Mouse (Mus musculus): ENCODE measurements at regions not wholly inside any gene's neighbourhood (a gene's known extent, or its start where the extent isn't known, plus 50 kb on each side); places are given as distances from the start of the nearest gene placed in this dataset.

DNA sequence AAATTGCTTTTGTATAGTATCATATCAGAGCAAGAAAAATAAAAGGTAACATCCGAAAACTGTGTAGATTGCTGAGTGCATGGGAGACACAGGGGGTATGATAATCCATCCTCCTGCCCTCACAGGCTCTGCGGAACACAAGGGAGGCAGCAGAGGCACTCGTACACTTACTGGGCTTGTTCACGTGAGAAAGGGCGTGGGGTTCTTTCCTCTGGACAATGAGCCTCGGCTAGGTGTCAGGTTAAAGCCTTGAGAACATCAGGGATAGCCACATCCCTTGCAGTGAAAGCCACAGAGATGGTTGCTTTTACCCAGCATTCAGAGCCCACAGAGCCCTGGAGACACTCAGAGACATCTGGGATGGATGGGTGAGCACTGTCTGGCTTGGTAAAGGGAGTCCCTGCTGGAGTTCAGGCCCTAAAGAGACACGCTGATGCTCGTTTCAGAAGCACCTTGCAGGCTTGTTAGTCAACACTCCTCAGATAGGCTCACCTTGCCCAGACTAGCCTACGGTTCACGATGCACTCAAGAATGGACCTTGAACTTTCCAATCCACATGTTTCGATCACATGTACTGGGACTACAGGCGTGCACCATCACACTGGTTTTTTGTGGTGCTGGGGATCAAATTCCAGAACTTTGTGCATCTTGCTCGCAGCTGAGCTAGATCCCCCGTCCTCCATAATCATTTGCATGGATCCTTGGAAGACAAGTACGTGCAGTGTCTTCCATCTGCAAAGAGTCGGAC lies 83.5 kb upstream of the Spin1 start:
- DNase-seq (ENCODE audit: low spot score) = no peak

DNA sequence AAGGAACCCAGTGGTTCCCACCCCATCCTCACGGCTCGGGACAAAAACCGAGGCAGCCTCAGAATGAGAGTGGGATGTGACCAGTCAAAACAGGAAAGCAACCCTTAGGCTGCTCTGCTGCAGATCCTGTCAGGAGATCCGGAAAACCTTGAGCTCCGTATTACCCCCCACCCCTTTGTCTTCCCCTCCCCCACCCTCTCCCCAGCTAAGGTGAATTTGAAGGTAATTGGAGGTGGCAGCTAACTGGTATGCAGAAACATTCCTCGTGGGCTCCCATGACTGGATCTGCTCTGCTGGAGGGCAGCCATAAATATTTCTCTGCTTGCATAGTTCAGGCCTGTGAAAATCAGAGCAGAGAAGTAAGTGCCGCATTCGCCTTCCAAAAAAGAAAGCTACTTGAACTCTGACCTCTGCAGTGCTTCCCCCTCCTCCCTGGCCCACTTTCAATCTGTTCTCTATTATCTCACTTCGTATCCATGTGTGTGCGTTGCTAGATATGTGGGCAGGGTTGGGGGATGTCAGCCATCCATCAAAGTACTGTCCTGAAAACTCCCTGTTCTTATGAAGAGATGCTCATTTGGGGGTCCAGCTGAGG lies 82.9 kb upstream of the Spin1 start:
- no peak for DNase-seq (ENCODE audit: low spot score)

DNA sequence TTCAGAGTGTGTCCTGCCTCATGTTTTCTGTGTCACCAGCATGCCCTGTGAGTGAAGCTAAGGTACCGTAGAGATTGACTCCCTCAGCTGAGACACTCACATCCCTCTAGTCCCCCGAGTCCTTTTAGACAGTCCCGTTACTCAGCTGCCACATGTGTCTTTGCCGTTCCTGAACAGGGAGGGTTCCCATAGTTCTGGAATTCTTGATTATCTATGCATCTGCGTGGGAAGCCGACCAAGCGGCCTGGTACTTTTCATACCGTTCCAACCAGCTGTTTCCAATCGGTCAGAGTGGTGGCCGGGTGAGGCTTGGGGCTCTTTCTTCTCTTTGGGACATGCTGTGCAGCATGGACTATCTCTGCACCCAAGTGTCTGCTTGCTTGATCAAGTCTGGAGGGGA lies 82.3 kb upstream of the Spin1 start:
- no peak for DNase-seq (ENCODE audit: low spot score)

DNA sequence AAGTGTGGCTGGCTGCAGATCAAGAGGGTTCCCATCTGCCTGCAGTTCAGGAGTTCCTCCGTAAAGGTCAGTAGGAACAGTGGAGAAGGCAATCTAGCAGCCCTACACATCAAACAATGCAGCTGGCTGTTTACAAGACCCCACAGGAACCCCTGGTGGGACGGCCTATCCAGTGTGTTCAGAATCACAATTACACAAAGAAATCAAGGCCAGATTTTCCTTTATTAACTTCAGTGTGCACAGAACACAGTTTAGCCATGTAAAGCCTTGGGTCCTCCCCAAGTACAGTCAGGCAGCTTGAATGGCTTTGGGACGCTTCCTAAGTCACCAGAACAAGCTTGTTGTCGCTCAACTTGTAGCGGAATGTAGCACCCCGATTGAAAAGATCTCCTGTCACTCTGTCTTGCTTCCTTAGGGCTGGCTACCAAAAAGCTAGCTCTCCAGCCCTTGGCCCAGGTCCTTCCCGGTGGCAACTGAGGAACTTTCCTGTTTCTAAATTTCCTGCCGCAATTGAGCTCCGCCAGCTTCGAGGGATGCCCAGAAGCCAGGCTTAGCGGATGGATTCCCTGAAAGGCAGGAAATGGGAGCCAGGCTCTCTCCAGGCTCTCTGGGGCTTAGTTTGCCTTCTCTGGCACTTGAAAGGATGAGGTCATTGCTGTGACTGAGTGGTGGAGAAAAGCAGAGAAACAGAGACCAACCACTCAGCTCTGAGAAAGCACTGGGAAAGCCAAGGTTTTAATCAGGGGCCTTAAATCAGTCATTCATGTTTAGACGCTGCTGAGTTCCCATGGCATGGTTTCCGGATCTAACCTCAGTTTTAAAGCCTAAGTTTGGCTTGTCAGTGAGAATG lies 78.1 kb upstream of the Spin1 start:
- no peak for DNase-seq (ENCODE audit: low spot score)

DNA sequence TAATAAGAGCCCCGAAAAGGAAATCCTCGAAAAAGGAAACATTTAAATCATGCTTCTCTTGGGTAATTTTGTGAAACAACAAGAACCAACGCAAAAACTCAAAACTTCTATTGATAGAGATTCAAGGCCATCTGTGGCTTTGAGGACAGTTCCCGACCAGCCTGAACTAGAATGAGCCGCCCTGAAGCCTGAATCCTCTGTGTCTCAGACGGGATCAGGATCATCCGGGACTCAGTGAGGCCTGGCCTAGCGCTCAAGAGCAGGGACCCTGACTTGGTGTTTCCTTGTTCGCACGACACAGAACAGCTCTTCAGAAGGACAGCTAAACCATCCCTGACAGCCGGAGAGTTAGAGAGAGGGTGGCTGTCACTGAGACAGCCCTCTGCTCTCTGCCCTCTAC lies 77.4 kb upstream of the Spin1 start:
- DNase-seq (ENCODE audit: low spot score) = no peak

DNA sequence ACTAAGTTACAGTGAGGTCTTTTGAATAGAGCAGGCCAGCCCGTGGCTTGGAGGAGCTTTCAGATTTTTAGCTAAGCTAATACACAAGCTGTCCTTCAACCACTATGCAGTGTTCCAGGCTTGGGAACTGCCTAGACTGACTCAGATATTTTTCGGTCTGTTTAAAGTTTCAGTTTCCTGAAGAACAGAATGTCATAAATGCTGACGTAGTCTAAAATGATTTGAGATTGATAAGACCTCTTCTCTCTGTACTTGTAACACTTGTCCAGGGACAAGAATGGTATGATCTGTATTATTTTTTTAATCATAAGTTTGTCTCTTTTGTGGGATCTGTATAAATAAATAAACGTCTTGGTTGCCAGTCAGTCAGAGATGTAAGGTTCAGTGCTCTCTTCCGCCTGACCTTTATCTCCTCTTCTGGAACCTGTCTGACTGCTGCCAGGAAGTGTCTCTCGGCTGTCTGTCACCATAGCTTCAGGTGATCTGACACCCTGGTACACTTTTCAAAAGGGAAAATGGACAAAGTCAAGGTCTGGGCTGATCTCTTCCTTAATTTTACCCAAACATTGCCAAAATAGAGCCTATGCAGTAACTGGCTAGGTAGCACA lies 74.3 kb upstream of the Spin1 start:
- DNase-seq (ENCODE audit: low spot score) = no peak

DNA sequence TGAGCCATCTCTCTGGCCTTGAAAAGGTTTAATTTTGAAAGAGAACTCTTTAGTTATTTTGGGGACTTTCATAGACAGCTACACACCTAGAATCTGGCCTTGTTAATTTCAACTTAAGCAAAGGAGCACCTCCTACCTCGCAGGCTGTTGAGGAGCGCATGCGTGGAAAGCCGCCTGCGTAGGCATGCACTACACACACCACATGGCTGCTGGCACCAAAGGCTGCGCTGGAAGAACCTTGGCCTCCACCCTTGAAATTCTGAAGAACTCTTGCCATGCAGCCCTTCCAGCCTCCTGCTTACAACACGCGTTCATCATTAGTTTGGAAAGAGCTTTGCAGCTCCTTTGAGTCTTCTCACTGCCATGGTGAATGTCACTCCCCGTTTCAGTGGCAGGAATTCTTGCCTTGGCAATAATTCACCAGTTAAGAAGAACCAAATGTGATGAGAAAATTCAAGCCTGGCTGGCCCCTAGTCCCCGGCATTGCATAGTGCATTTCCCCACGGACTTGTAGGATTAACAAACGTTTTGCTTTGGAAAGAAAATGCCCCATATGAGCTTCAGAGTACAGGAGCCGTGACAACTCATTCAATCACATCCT lies 62.7 kb upstream of the Spin1 start:
- no peak for DNase-seq (ENCODE audit: low spot score)

DNA sequence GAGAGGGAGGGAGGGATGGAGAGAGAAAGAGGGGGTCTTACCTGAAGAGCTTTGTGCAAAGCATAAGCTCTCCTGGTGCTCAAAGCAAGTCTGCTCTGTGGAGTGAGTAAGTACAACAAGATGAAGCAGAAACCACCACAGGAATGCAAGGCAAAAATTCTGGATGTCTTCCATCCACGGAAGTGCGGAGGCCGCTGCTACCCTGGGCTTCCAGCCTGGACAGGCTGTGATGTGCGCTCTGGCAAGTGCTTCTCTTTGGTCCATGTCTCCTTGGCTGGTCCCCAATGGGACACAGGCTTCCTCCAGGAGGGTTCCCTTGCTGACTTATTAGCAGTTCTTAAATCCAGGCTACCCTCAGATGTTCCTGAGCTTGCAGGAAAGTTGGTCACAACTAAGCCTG lies 61.7 kb upstream of the Spin1 start:
- no peak for DNase-seq (ENCODE audit: low spot score)

DNA sequence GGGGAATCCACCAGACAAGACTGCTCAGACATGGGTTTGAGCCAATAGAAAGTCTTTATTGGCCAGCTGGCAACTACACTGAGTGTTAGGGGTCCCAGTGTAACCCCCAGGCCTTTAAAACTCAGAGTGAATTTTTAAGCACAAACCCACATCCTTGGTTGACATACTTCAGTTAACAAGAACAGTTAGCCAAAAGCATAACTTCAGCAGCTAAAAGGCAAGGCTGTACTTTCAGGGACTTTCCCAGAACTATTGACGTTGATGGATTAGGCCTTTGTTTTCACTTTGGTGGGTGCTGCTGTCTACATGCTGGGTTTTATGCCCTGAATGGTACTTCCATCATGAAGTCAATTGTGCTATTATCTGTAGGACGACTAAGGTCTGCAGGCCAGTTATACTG lies 59.6 kb upstream of the Spin1 start:
- no peak for DNase-seq (ENCODE audit: low spot score)

DNA sequence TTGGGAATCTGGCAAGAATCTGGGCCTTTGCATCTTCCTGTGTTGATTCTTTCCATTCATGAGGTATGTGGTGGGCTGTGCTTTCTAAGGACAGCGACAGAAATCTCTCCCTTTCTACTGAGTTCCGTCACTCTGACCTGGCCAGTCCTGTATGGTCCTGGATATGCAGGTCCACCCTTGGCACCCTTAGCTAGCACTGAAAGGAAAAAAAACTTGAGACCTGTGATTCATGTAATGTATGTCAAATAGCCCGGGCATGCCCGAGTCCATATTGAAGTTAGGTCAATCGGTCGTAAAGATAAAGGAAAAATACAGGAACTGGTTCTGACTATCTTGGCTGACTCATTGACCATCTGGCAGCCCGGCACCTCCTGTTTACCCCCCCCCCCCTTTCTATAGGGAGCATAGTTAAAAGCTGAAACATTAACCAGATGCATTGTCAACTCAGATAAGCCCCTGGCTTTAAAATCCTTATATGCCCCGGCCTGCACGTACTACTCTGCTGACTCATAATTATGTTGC lies 57.7 kb upstream of the Spin1 start:
- DNase-seq (ENCODE audit: low spot score) = no peak
